Mouse (Mus musculus) C2C12 (cell line): ENCODE measurements at regions not wholly inside any gene's neighbourhood (a gene's known extent, or its start where the extent isn't known, plus 50 kb on each side); places are given as distances from the start of the nearest gene placed in this dataset.

Source experiments
- CTCF ChIP-seq: IDR thresholded peaks from one replicate; pipeline ENCODE4 v1.5.1; 2011; ENCODE audit not compliant: control insufficient read depth, insufficient read depth, insufficient read length
- MAX ChIP-seq: IDR thresholded peaks from one replicate; pipeline ENCODE4 v1.6.1; 2011; ENCODE audit warnings: mild to moderate bottlenecking, control low read depth
- MYOG ChIP-seq: IDR thresholded peaks from one replicate; pipeline ENCODE4 v1.6.1; 2011; ENCODE audit not compliant: control insufficient read depth, insufficient read length; ENCODE audit errors: extremely low read depth

DNA sequence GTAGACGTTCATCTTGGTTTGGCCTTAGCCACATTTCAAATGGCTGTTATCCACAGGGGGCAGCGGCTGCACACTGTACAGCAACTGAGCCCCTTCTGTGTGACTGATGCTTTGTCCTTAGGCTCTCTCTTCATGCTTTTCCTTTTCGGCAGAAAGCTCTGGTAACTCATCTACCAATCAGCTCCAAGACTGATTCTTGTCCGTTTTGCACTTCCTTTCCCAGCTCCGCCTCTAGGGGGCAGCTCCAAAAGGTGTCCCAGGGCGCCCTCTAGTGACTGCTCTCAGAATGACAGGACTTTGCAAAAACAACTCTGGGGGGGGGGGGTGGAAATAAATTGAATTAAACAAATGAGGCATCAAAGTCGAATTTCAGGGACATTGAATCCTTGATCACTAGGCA is 173.0 kb downstream of the Cog6 start:
- no peak for TF ChIP-seq MAX
- peak; percentile 81 for TF ChIP-seq CTCF
- no peak for TF ChIP-seq MYOG
